In the genomic region with DNA sequence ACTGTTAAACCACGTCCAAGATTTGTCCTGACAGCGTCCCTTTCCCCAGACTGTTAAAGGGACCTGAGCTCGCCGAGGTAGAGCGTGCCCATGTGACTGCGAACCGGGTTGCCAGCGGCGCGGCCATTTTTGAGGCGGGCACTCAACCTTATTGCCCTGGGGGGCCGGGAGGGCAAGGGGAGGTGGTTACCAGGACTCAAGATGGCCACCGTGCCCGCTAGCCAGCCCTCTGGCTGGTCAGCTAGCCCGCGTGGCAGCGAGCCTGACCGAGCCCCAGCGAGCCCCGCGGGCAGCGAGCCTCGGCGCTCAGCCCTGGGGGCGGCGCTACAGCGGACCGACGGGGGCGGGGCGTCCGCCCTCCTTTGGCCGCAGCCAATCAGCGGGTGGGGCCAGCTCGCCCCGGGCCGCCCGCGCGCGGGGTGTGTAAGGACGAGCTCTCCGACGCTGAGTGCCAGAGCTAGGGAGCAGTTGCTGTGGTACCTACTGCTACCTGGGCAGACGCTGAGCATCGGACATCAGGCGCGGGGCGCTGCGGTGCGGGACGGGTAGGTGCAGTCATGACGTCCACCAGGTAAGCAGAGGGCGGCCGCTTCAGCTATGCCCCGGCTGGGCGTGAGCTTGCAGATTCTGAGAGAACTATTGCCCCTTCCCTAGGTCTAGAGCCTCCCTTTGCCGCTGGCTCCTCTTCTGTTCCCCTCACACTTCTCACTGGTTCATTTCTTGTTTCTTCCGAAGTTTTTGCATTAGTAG, we compare ENCODE assay signal across 8 mouse cellular contexts. TPM values are rescaled to one million over a fixed set of nuclear protein-coding genes. Genes with fewer than 3 reads are reported as not detected.
A peak's percentile ranks its signal among the peaks of the same experiment; 100 is the strongest.
DNase-seq lines count a peak whose midpoint lies in the region; ATAC-seq and TF ChIP-seq lines count a peak whose summit lies in the region.

No protein-coding gene starts in this region.

- peak; percentile 98 for ATAC-seq in kidney, embryonic 15.5 days (replicated peaks; ENCODE audit: low FRiP score)

- WGBS in heart, embryonic 10.5 days = under 1% methylated on average over 59 of the region's 59 CpGs
- WGBS in kidney, embryonic 15.5 days = under 1% methylated on average over 58 of the region's 59 CpGs

- DNase-seq in brain, adult 2 months (ENCODE audit: low read depth, low spot score) = peak; percentile 97
- peak; percentile 94 for DNase-seq in heart, embryonic 10.5 days (ENCODE audit: low spot score)
- DNase-seq in liver = peak; percentile 96
- peak; percentile 90 to 91 for DNase-seq in monocyte, adult 2 months (ENCODE audit: low read depth in 1 of 2, low spot score in 2 of 2)
- peak; percentile 86 to 87 for DNase-seq in spleen, postnatal 14 days (ENCODE audit: low spot score in 2 of 2)

- H3K9ac ChIP-seq in kidney, embryonic 15.5 days = peak overlapping the region; percentile 52

- H3K27me3 ChIP-seq in C2C12 (ENCODE audit: control insufficient read depth, insufficient read depth, insufficient read length) = no peaks in the 10 kb centered on the region
- H3K27me3 ChIP-seq in heart, embryonic 10.5 days (ENCODE audit: insufficient read depth, poor library complexity, severe bottlenecking) = no peaks in the 10 kb centered on the region
- no peaks in the 10 kb centered on the region for H3K27me3 ChIP-seq in kidney, embryonic 15.5 days

- no peaks in the 10 kb centered on the region for H3K9me3 ChIP-seq in heart, embryonic 10.5 days
- no peaks in the 10 kb centered on the region for H3K9me3 ChIP-seq in kidney, embryonic 15.5 days (replicated peaks)

- H3K79me2 ChIP-seq in C2C12 (ENCODE audit: control insufficient read depth, insufficient read depth) = peaks cover 26% of the 10 kb centered on the region

- H3K4me2 ChIP-seq in kidney, embryonic 15.5 days = peak overlapping the region; percentile 76

- H3K4me1 ChIP-seq in embryonic fibroblast, embryonic 13.5 days (ENCODE audit: control insufficient read depth, insufficient read depth, low read length) = no peaks in the 10 kb centered on the region; the same call in 1 of the 2 replicates
- H3K4me1 ChIP-seq in heart, embryonic 10.5 days = peaks cover 60% of the 10 kb centered on the region
- H3K4me1 ChIP-seq in kidney, embryonic 15.5 days = peaks cover 17% of the 10 kb centered on the region

- H3K27ac ChIP-seq in embryonic fibroblast, embryonic 13.5 days (ENCODE audit: insufficient read depth, low read length) = peak overlapping the region; percentile 62
- peak overlapping the region; percentile 96 for H3K27ac ChIP-seq in heart, embryonic 10.5 days
- H3K27ac ChIP-seq in kidney, embryonic 15.5 days = peak overlapping the region; percentile 81

- peak overlapping the region; percentile 39 for H3K4me3 ChIP-seq in C2C12 (ENCODE audit: insufficient read depth, poor library complexity, severe bottlenecking)
- peak overlapping the region; percentile 75 for H3K4me3 ChIP-seq in embryonic fibroblast, embryonic 13.5 days (ENCODE audit: insufficient read depth, low read length)
- H3K4me3 ChIP-seq in heart, embryonic 10.5 days = peak overlapping the region; percentile 74
- H3K4me3 ChIP-seq in kidney, embryonic 15.5 days (replicated peaks) = peak overlapping the region; percentile 60

- TF ChIP-seq CTCF in C2C12 (IDR thresholded peaks at IDR 0.05; ENCODE audit: control insufficient read depth, insufficient read depth, insufficient read length) = no peak
- TF ChIP-seq CTCF in embryonic fibroblast, embryonic 13.5 days (IDR thresholded peaks at IDR 0.05; ENCODE audit: borderline replicate concordance, insufficient read depth, low read length) = no peak

- no peaks in the 10 kb centered on the region for H3K79me3 ChIP-seq in C2C12 (ENCODE audit: low read depth)

- TF ChIP-seq POLR2A in embryonic fibroblast, embryonic 13.5 days (IDR thresholded peaks at IDR 0.05; ENCODE audit: low read depth, low read length) = peak; percentile 96

- H3K36me3 ChIP-seq in C2C12 (ENCODE audit: control insufficient read depth, insufficient read depth) = no peaks in the 10 kb centered on the region
- no peaks in the 10 kb centered on the region for H3K36me3 ChIP-seq in heart, embryonic 10.5 days
- H3K36me3 ChIP-seq in kidney, embryonic 15.5 days = no peaks in the 10 kb centered on the region

- peak overlapping the region; percentile 67 for H3ac ChIP-seq in C2C12 (ENCODE audit: control insufficient read depth, insufficient read length, low read depth)

TF ChIP-seq in C2C12, 6 proteins besides CTCF, POLR2A, EP300 and RAD21:
- TF ChIP-seq FOSL1 (IDR thresholded peaks at IDR 0.05; ENCODE audit: insufficient read depth, low read length, poor library complexity, severe bottlenecking) (no peak), MAX (IDR thresholded peaks at IDR 0.05) (peak; percentile 69), USF1 (IDR thresholded peaks at IDR 0.05; ENCODE audit: low read depth) (peak; percentile 87)

RNA-seq across cellular contexts. Expression of a gene that starts 23.6 kb away (rescaled TPM):
- 69.5 TPM for polyA plus RNA-seq in C2C12 (2012; fragmentation: generic; extraction: Trizol)
- 114 and 117 TPM in 2 replicates for polyA plus RNA-seq in embryonic fibroblast, embryonic 13.5 days (2011; ENCODE audit: insufficient read length, low read depth, missing spikeins)
- polyA plus RNA-seq in heart, embryonic 10.5 days (2016; fragmentation: Nextera tagmentation; extraction: Ambion mirVana) = 275 and 312 TPM in 2 replicates
- 156 and 168 TPM in 2 replicates for polyA plus RNA-seq in kidney, embryonic 15.5 days (2015; fragmentation: Nextera tagmentation; extraction: Ambion mirVana)

RNA-seq across cellular contexts. Expression of a gene that starts 23.6 kb away (rescaled TPM):
- polyA plus RNA-seq in C2C12 (2012; fragmentation: generic; extraction: Trizol) = 14.0 TPM
- polyA plus RNA-seq in embryonic fibroblast, embryonic 13.5 days (2011; ENCODE audit: insufficient read length, low read depth, missing spikeins) = 99.0 and 102 TPM in 2 replicates
- polyA plus RNA-seq in heart, embryonic 10.5 days (2016; fragmentation: Nextera tagmentation; extraction: Ambion mirVana) = 82.2 and 89.2 TPM in 2 replicates
- 74.6 and 77.8 TPM in 2 replicates for polyA plus RNA-seq in kidney, embryonic 15.5 days (2015; fragmentation: Nextera tagmentation; extraction: Ambion mirVana)

Comparison
In these comparisons a context has a peak if more than half of its experiments do, and no peak if none do; other contexts are left out.
1. Peak in every context shown above with its lines: DNase-seq, ATAC-seq, H3K4me3 ChIP-seq and H3K27ac ChIP-seq.